Mouse (Mus musculus) brain, embryonic 14.5 days (tissue): ENCODE data around the gene Pmis2.

Source experiments
- CTCF ChIP-seq: fragments of 200-500 bp; IDR thresholded peaks from 2 replicates; pipeline ENCODE4 v1.5.1; 2012; ENCODE audit warnings: inconsistent platforms, mild to moderate bottlenecking, moderate library complexity, borderline replicate concordance; ENCODE audit not compliant: insufficient read depth, insufficient read length; ENCODE audit errors: extremely low read depth
- POLR2A ChIP-seq: fragments of 200-500 bp; IDR thresholded peaks from 2 replicates; pipeline ENCODE4 v1.6.1; 2012; ENCODE audit warnings: mild to moderate bottlenecking, inconsistent platforms, borderline replicate concordance; ENCODE audit not compliant: poor library complexity, insufficient read depth, insufficient read length, severe bottlenecking; ENCODE audit errors: extremely low read depth

GRCm38 (mm10) chr7:30707441-30707840 lies 36.0 kb upstream of the Pmis2 start:
- TF ChIP-seq CTCF (no peak), POLR2A (no peak)
